Mouse (Mus musculus) kidney, postnatal 4 days (tissue): ENCODE measurements around the gene Kmt2d.
A peak's percentile ranks its signal among the peaks of the same experiment; 100 is the strongest.
"Not testable (repeated sequence)": the region's sequence is repeated elsewhere in the genome, so short reads cannot be mapped to it uniquely, and the experiment has no call there.

Experiments used
- DNase-seq, 2 experiments: peaks; one replicate each; pipeline ENCODE4 v3.0.0; 2021; ENCODE audit warnings: mixed read lengths in 2 of 2

The Kmt2d gene

GRCm38 (mm10) chr15:98871070-98871915, at the start of gene Kmt2d:
Gene Kmt2d (minus strand): TSS chr15:98871204.
- DNase-seq = peak; percentile 61 to 75

- not testable (repeated sequence) for DNase-seq
Observed at GRCm38 (mm10) chr15:98918499-98918895, 47.5 kb upstream of the Kmt2d start.

GRCm38 (mm10) chr15:98917538-98918498, 46.8 kb upstream of the Kmt2d start, which contains the start of gene Lmbr1l:
Gene Lmbr1l (minus strand): TSS chr15:98918231.
- peak; percentile 99 for DNase-seq

GRCm38 (mm10) chr15:98917091-98917490, 46.1 kb upstream of the Kmt2d start:
- DNase-seq = no peak

GRCm38 (mm10) chr15:98916016-98916415, 45.0 kb upstream of the Kmt2d start:
- no peak for DNase-seq

GRCm38 (mm10) chr15:98914903-98915302, 43.9 kb upstream of the Kmt2d start:
- DNase-seq = no peak

GRCm38 (mm10) chr15:98904692-98905091, 33.7 kb upstream of the Kmt2d start:
- peak; percentile 68 to 72 for DNase-seq

- no peak for DNase-seq
Observed at GRCm38 (mm10) chr15:98902600-98902999, 31.6 kb upstream of the Kmt2d start.

GRCm38 (mm10) chr15:98901530-98901929, 30.5 kb upstream of the Kmt2d start:
- DNase-seq = no peak

- peak; percentile 58 to 73 for DNase-seq
Observed at GRCm38 (mm10) chr15:98897928-98898800, 27.2 kb upstream of the Kmt2d start, which contains the start of gene Dhh. Gene Dhh (minus strand): TSS chr15:98898540.

- DNase-seq = peak; percentile 55 to 69
Observed at GRCm38 (mm10) chr15:98897495-98897894, 26.5 kb upstream of the Kmt2d start.

- peak; percentile 62 to 75 for DNase-seq
Observed at GRCm38 (mm10) chr15:98895635-98896589, 24.9 kb upstream of the Kmt2d start.

GRCm38 (mm10) chr15:98894746-98895634, 24.0 kb upstream of the Kmt2d start:
- DNase-seq = peak in 1 of 2 experiments; percentile 24

- peak; percentile 57 to 73 for DNase-seq
Observed at GRCm38 (mm10) chr15:98893940-98894745, 23.1 kb upstream of the Kmt2d start, which contains the start of gene Rhebl1. Gene Rhebl1 (minus strand): TSS chr15:98894540.

- no peak for DNase-seq
Observed at GRCm38 (mm10) chr15:98893036-98893435, 22.0 kb upstream of the Kmt2d start.

- DNase-seq = peak; percentile 61 to 78
Observed at GRCm38 (mm10) chr15:98891907-98892606, 21.1 kb upstream of the Kmt2d start.

GRCm38 (mm10) chr15:98891198-98891742, 20.3 kb upstream of the Kmt2d start:
- DNase-seq = peak in 1 of 2 experiments; percentile 37

GRCm38 (mm10) chr15:98887526-98887925, 16.5 kb upstream of the Kmt2d start:
- no peak for DNase-seq
